Mouse (Mus musculus) liver, embryonic 14.5 days (tissue): ENCODE measurements around the gene Tnr. TPM values are rescaled to one million over a fixed set of nuclear protein-coding genes. Genes with fewer than 3 reads are reported as not detected.

ENCODE experiments used
- ATAC-seq: fragments of 200-750 bp; cut with Nextera tagmentation; 2 replicates; pipeline ENCODE4 v1.8.0; 2017; ENCODE audit warnings: moderate number of reproducible peaks, mild to moderate bottlenecking, moderate library complexity; ENCODE audit not compliant: insufficient read depth
- DNase-seq, 3 experiments: peaks; one replicate each; pipeline ENCODE4 v3.0.0-alpha.2; 2012 to 2013; ENCODE audit warnings: low read depth in 3 of 3, low spot score in 3 of 3
- H3K27ac ChIP-seq: fragments of 300-500 bp; sonication (generic); 2 replicates; pipeline ENCODE4 v1.5.1; 2014; ENCODE audit warnings: moderate library complexity, mild to moderate bottlenecking, control low read depth, inconsistent platforms
- H3K27me3 ChIP-seq: fragments of 300-500 bp; sonication (generic); 2 replicates; pipeline ENCODE4 v1.6.1; 2014; ENCODE audit warnings: mild to moderate bottlenecking, low read length, moderate library complexity; ENCODE audit not compliant: control insufficient read depth, insufficient read depth
- H3K36me3 ChIP-seq: fragments of 300-500 bp; sonication (generic); replicated peaks from 2 replicates; pipeline ENCODE4 v1.6.1; 2014; ENCODE audit warnings: low read depth; ENCODE audit not compliant: control insufficient read depth, insufficient read depth
- H3K4me1 ChIP-seq, 2 experiments: fragments of 200-500 bp in 1 of 2; fragments of 300-500 bp in 1 of 2; sonication (generic) in 1 of 2; replicated peaks; 2 replicates each; pipeline ENCODE4 v1.6.1; 2012 to 2014; ENCODE audit warnings: antibody characterized with exemption in 1 of 2, inconsistent platforms in 1 of 2, low read length in 1 of 2; ENCODE audit not compliant: control insufficient read depth in 2 of 2, insufficient read depth in 2 of 2
- H3K4me2 ChIP-seq: fragments of 300-500 bp; sonication (generic); 2 replicates; pipeline ENCODE4 v1.6.1; 2014; ENCODE audit warnings: low read depth, mild to moderate bottlenecking, control low read depth, moderate library complexity
- H3K4me3 ChIP-seq, 2 experiments: fragments of 200-500 bp in 1 of 2; fragments of 300-500 bp in 1 of 2; sonication (generic) in 1 of 2; 2 replicates each; pipeline ENCODE4 v1.5.1; 2012 to 2014; ENCODE audit warnings: low read depth in 2 of 2, low read length in 2 of 2, mild to moderate bottlenecking in 2 of 2, control low read depth in 1 of 2, inconsistent platforms in 1 of 2, moderate library complexity in 1 of 2; ENCODE audit not compliant: insufficient read depth in 1 of 2
- H3K9ac ChIP-seq: fragments of 300-500 bp; sonication (generic); replicated peaks from 2 replicates; pipeline ENCODE4 v1.6.1; 2014; ENCODE audit warnings: mild to moderate bottlenecking, control low read depth, moderate library complexity
- H3K9me3 ChIP-seq: fragments of 300-500 bp; sonication (generic); 2 replicates; pipeline ENCODE4 v1.6.1; 2016; ENCODE audit warnings: low read length, mixed read lengths; ENCODE audit not compliant: control insufficient read depth
- CTCF ChIP-seq: IDR thresholded peaks from 2 replicates; pipeline ENCODE4 v1.5.1; 2016; ENCODE audit warnings: antibody characterized with exemption, low read depth, control low read depth
- EP300 ChIP-seq: IDR thresholded peaks from 2 replicates; pipeline ENCODE4 v1.6.1; 2016; ENCODE audit warnings: antibody characterized with exemption, low read depth
- WGBS: fragments of 180-500 bp; shearing (Covaris S2); extraction: QIAGEN DNeasy Blood & Tissue Kit; methylation state at CpG from one replicate; pipeline ENCODE4 v1.1.7; 2014; ENCODE audit not compliant: insufficient replicate concordance; 5-methylcytosine and 5-hydroxymethylcytosine counted together
- polyA plus RNA-seq, 2 experiments: library from polyadenylated mRNA; depleted of rRNA in 1 of 2; stranded (reverse) in 1 of 2; unstranded in 1 of 2; fragments of >200 nt; fragmentation: Nextera tagmentation in 1 of 2; extraction: Ambion mirVana in 1 of 2; gene quantifications; 2 replicates each; pipeline versions ENCODE4 v1.2.1 to v1.2.3; 2012 to 2014

Gene Tnr
- polyA plus RNA-seq, 2 experiments, result 0.02 to 0.03 TPM

DNA sequence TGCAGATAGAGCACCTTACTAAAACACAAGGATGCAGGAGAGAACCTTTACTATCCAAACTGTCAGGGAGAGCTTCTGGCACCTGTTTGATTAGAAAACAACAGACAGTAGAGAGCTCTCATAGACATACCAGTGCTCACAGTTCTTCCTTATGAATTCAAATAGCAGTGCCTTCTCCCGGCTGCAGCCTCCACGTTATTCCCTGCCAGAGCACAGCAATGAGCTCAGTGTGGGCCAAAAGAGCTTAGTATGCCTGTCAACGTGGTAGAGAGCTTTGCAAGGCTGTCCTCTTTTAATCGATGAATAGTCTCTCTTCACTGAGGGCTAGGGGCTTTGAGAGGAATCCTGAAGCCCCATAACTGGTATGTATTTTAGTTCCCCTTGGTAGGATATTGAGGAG is 173.1 kb downstream of the Tnr start:
- Histone ChIP-seq H3K9me3 (no peaks in the 10 kb centered on the region), H3K4me3 (no peak overlapping the region), H3K4me2 (no peak overlapping the region), H3K36me3 (no peaks in the 10 kb centered on the region), H3K27ac (no peak overlapping the region), H3K9ac (no peak overlapping the region), H3K27me3 (no peaks in the 10 kb centered on the region), H3K4me1 (no peaks in the 10 kb centered on the region)
- WGBS, result 40% methylated on average over 4 of the region's 4 CpGs
- TF ChIP-seq CTCF (no peak), EP300 (no peak)
- ATAC-seq (no peak), DNase-seq (no peak)

DNA sequence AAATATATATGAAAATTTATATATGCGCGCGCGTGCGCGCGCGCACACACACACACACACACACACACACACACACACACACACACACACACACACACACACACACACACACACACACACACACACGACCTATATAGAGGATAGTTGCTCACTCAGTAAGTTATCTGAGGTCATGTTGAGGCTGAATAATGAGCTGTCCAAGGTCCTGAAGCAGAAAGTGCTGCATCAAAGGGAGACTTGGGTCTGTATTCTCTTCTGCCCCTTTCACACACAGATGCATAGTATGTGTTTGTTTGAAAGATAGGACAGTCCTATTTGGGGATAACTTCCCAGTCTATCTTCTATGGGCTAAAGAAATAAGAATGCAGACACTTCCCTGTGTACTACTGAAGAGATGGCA is 178.5 kb downstream of the Tnr start:
- WGBS, result 77% methylated on average over 9 of the region's 9 CpGs
- H3K4me2 ChIP-seq, result no peak overlapping the region
- DNase-seq, result peak in 1 of 3 experiments; percentile 7
- H3K27me3 ChIP-seq, result no peaks in the 10 kb centered on the region
- TF ChIP-seq EP300 (no peak), CTCF (no peak)
- no peaks in the 10 kb centered on the region for H3K36me3 ChIP-seq
- no peak overlapping the region for H3K4me3 ChIP-seq
- H3K27ac ChIP-seq, result no peak overlapping the region
- no peaks in the 10 kb centered on the region for H3K9me3 ChIP-seq
- ATAC-seq, result no peak
- H3K9ac ChIP-seq, result no peak overlapping the region
- no peaks in the 10 kb centered on the region for H3K4me1 ChIP-seq

DNA sequence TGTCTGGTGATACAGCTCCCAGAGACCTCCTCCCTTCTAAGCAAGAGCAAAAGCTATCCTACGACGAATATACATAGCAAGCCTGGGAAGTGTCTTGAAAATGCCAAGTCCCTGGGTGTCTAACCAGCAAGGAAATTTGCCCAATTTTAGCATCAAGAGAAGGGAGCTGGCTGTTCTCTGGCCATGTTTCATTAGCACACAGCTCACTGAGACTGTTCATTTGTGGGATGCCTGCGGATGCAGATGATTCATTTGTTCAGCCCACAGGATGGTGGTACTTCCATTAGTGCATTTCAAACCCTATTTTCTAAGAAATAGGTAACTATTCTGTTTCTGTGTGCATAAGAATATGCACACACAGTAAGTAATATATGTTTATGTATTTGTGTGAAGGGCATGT is 181.4 kb downstream of the Tnr start:
- Histone ChIP-seq H3K9ac (no peak overlapping the region), H3K9me3 (no peaks in the 10 kb centered on the region), H3K4me1 (no peaks in the 10 kb centered on the region), H3K4me3 (no peak overlapping the region), H3K27me3 (no peaks in the 10 kb centered on the region), H3K4me2 (no peak overlapping the region), H3K36me3 (no peaks in the 10 kb centered on the region), H3K27ac (no peak overlapping the region)
- TF ChIP-seq EP300 (no peak), CTCF (no peak)
- ATAC-seq, result no peak
- 64% methylated on average over 3 of the region's 3 CpGs for WGBS
- no peak for DNase-seq

DNA sequence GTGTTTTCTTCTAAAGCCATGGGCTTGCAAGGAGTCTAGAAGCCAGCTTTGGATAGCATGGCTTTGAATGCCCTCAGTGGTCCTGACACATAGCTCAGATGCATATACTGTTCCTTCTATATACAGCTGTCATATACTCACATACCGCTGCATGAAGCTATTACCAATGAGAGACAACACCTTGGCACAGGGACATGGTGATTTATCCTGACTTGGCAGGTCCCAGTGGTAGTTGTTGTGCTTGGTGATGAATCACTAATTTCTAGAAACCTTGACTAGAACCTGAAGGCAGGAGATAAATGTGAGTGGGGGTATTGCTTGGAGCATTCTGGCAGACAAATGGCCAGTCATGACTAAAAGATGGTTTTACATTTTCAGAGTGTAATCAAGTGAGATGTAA is 192.7 kb downstream of the Tnr start:
- Histone ChIP-seq H3K4me3 (no peak overlapping the region), H3K4me2 (no peak overlapping the region), H3K9ac (no peak overlapping the region), H3K27me3 (no peaks in the 10 kb centered on the region), H3K9me3 (no peaks in the 10 kb centered on the region), H3K36me3 (no peaks in the 10 kb centered on the region), H3K27ac (no peak overlapping the region), H3K4me1 (no peaks in the 10 kb centered on the region)
- DNase-seq, result no peak
- WGBS, result 52% methylated on average over 1 of the region's 1 CpGs
- TF ChIP-seq EP300, result no peak
- no peak for TF ChIP-seq CTCF
- ATAC-seq, result no peak

DNA sequence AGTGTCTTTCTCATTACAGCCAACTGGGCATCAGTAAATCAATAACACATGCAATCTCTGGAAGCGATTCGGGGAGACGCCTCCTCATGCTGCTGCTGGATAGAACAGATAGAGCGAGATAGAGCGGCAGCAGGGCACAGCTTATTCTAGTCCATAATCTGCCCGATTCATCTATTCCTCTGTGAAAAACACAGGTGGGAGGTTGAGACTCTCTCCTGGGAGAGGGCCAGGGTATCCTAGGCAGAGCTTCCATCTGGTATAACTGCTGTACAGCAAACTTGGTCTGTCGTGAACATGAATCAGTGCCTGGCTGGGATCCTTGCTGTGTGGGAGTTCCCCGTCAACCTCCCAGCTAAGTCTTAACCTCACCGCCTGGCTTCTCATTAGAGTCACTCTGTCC is 193.4 kb downstream of the Tnr start:
- Histone ChIP-seq H3K4me3 (no peak overlapping the region), H3K36me3 (no peaks in the 10 kb centered on the region), H3K27me3 (no peaks in the 10 kb centered on the region), H3K9me3 (no peaks in the 10 kb centered on the region), H3K27ac (no peak overlapping the region), H3K9ac (no peak overlapping the region), H3K4me2 (no peak overlapping the region), H3K4me1 (no peaks in the 10 kb centered on the region)
- 74% methylated on average over 9 of the region's 9 CpGs for WGBS
- DNase-seq (no peak), ATAC-seq (no peak)
- TF ChIP-seq CTCF, result no peak
- TF ChIP-seq EP300, result no peak
